Mouse (Mus musculus): ENCODE measurements around the gene Actn4.

The Actn4 gene

DNA sequence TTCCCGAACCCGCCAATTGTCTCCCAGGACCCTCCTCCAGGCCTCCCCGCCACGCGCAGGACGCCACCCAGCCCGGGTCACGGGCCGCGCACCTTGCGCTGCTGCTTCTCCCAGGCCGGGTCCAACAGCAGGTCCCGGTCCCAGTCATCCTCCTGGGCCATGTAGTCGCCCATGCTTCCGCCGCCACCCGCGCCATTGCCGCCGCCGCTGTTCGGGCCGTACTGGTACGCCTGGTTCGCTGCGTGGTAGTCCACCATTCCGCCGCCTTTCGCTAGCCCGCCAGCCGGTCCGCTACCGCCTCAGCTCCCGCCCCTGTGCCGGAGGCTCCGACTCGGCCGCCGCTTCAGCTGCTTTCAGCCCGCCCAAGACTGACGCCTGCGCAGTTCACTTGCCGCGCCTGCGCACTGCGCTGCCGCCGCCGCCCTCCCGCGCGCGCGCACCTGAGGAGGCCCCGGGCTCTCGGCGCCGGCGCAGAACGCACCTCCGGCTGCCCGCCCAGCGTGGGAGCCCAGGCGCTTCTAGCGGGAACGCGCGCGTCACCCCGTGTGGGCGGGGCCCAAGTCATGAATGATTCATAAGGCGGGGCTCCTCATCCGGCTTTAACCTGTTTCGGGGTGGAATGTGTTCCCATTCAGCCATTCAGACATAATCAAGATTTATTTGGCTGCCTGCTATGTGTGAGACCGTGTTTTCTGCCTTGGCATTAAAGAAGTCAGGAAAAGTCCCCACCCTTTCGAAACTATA lies at the start of gene Actn4:
Actn4 (minus strand) TSS at position 414 of the 744 bp plus-strand sequence.
- peak; percentile 98 for DNase-seq

GRCm38 (mm10) chr7:29008714-29009113 lies 46.6 kb upstream of the Actn4 start:
- no peak for DNase-seq

DNA sequence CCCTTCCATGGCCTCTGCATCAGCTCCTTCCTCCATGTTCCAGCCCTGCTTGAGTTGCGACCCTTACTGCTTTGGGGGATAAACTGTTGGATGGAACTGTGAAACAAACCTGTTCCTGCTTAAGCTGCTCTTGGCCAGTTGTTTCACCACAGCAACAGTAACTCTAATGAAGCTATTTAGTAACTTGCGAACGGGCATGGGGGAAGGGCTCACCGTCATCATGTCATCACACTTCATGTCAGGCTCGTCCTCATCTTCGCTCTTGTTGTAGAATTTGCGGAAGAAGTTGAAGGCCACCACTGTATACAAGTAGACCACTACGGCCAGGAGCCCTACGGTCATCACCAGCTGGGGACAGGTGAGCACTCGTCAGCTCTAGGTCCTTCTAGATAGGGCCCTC lies 46.0 kb upstream of the Actn4 start:
- no peak for DNase-seq

GRCm38 (mm10) chr7:29007224-29008101 lies 45.3 kb upstream of the Actn4 start:
- no peak for DNase-seq

GRCm38 (mm10) chr7:29000651-29001605 lies 38.8 kb upstream of the Actn4 start:
- DNase-seq: no peak

- DNase-seq: no peak
Measured at GRCm38 (mm10) chr7:28993402-28993801, 31.3 kb upstream of the Actn4 start.

DNA sequence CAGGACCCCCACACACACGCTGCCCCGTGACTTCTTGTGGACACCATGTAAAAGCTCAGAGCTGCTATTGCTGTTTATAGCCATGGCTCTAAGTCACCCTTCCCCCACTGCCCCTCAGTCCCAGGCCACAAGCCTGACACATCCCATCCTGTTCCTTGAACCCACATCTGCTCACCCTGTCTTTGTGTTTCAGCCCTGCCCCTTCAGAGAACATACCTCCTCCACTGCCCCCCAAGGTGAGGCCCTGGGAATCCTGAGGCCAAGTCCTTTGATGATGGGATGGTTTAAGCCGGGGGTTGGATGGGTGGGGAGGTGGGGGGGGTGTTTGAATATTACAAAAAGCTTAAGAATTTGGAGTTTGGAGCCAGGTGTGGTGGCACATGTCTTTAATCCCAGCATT lies 30.9 kb upstream of the Actn4 start:
- no peak for DNase-seq

- no peak for DNase-seq
Measured at GRCm38 (mm10) chr7:28991616-28992015, 29.5 kb upstream of the Actn4 start.

- DNase-seq: no peak
Measured at GRCm38 (mm10) chr7:28990766-28991273, 28.7 kb upstream of the Actn4 start.

DNA sequence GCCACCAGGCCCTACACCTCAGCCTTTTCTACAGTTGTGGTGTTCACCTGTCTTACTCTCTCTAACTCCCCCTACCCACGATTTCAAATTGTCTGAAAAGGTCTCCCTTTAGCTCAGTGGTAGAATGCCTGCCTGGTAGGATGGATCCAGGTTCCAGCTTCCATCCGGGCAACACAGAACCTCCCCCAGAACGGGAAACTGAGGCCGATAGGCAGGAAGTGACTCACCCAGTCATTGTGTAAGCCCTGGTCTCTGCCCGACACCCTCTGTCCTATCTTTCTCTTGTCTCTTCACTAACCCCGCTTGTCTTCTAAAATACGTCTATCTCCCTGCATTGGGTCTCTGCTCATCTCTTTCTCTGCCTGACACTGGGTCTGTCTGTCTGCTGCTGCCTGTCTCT lies 23.1 kb upstream of the Actn4 start:
- no peak for DNase-seq

GRCm38 (mm10) chr7:28984452-28984851 lies 22.3 kb upstream of the Actn4 start:
- DNase-seq: no peak

DNA sequence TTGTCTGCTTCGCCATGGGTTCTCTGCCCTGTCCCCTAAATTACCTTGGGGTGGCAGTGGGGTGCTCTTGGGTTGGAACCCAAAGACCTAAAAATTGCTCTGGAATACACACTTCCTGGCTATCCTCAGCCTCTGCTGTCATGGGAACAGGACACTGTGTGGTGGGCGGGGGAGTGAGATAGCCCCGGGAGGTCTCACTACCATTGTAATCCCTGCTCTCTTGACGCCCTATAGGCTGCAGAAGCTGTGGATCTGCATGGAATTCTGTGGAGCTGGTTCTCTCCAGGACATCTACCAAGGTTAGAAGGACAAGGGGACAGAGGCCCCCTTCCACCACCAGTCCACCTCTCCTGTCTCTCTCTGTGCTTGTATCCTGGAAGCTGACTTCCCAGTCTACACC lies 21.7 kb upstream of the Actn4 start:
- DNase-seq: no peak

- no peak for DNase-seq
Measured at GRCm38 (mm10) chr7:28983141-28983564, 21.0 kb upstream of the Actn4 start.

DNA sequence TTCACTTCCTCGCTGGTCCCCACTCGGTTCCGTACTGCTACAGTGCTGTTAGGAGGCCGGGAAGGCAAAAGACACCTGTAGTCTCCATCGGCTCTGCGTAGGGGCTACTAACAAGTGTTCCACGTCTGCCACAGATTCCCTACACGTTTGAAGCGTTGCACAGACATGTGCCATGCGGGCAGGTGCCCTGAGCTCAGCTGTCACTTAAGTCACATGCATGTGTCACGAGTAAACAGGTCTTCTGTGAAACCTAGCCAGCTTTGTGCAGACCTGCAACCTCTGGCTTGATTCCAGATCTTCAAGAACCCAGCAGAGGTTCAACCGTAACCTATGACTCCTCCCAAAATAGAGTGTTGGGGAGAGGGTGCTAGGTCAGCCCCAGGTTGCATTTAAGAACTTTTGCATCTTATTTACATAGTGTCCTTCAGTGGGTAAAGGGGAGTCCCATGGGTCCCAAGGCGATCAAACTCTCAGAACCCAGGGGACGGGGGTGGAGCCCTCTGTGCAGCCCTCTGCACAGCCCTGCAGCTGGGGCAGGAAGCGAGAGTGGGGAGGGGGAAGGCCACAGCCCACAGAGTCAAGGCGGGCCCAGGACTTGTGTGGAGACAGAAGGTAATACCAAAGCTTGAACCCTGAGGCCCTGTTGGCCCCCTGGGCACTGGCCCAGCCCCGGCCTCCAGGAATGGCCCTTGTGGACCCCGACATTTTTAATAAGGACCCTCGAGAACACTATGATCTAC lies 20.3 kb upstream of the Actn4 start:
- no peak for DNase-seq

DNA sequence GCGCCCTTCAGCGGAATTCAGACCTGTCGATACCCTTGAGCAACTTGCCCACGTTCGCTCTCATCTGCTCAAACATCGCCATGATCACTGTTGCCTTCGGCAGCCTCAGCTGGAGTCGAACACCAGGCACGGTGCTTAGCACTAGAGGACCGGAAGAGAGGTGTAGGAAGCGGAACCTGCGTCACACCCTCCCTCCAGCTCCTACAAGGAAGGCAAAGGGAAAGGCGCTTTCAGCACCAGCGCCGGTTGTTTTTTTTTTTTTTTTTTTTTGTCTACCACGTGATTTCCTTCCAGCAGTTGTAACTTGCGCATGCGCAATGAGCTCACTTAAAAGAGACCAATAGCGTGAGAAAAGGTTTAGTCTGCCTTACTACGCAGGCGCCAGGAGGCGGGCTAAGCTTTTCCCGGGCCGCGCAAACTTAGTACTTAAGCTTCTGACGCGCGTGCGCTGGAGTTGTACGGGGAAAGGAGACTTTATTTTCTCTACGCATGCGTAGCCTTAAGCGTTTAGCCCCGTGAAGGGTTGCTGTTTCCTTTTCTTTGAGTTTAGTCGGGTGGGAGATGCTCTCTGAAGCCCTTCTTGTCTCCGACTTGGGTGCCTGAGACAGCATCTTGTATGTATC lies 19.6 kb upstream of the Actn4 start, which contains the start of the genes Eif3k and Map4k1:
Eif3k (minus strand) TSS at position 214 of the 623 bp plus-strand sequence.
Map4k1 (plus strand) TSS at position 400 of the 623 bp plus-strand sequence.
- peak; percentile 93 for DNase-seq

DNA sequence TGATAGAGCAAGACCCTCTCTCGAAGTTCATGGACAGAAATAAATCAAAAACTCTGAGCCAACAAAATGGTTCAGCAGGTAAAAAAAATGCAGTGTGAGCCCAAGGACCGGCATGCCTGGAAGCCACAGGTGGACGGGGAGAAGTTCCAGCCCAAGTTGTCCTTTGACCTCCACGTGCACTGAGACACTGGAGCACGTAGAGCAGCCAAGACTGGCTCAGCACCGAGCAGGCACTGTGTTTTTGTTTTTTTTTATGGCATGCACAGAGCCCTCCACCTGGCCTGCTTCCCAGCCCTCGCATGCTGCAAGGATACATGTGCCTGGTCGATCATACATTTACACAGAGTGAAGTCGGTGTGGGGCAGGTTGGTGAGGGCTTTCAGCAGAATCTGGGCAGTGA lies 15.4 kb upstream of the Actn4 start:
- DNase-seq: no peak

DNA sequence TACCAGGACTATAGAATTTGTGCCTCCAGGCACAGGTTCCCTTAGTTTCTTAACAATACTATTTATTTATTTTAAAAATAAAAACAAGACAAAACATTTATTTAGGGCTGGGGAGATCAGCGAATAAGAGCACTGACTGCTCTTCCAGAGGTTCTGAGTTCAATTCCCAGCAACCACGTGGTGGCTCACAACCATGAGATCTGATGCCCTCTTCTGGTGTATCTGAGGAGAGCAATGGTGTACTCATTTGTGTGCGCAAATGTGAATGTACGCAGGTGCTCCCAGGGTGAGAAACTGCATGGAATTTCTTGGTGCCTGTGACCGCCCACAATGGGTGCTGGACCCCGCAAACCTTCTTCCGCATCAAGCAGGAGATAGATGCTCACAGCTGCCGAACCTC lies 10.9 kb upstream of the Actn4 start:
- no peak for DNase-seq

GRCm38 (mm10) chr7:28972542-28972985 lies 10.4 kb upstream of the Actn4 start:
- peak; percentile 72 for DNase-seq

DNA sequence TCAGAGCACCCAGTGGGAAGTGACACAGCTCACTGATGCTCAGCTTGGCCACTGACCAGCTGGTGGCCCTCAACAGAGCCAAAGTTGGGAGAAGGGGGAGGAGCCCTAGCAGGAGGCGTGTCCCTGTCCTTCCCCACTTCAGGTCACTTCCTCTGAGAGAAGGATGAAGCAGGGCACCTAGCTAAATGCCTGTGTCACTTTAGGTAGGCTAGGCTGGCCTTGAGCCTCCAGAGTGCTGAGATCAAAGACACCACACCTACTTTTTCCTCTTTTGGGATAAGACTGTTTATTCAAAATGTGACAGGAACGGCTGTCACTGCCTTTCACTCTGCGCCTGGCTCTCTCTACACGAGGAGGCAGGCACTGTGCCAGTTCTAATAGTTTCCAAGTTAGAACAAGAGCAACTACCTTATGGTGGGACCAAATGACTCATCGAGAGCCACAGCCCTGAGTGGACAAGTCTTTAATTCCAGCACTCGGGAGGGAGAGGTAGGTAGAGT lies 9.7 kb upstream of the Actn4 start:
- DNase-seq: no peak

DNA sequence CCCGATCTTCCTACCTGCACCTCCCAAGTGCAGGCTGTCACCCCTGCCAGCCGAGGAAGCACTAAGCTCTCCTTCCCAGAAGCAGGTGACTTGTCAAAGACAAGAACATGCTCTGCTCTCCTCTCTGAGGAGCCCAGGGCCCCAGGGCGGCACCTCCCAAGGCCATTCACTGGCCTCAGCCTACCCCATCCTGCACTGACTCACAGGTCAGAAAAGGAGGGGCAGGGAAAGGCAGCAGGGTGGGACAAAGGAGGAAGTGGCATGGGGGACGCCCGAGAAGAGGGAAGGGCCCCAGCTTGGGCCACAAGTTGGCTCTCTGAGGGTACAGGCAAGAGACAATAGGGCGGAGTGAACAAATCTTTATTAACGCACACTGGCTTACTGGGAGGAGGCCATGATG lies 8.9 kb upstream of the Actn4 start:
- DNase-seq: no peak
